ENCODE assay signal across 24 mouse cellular contexts in the genomic region with DNA sequence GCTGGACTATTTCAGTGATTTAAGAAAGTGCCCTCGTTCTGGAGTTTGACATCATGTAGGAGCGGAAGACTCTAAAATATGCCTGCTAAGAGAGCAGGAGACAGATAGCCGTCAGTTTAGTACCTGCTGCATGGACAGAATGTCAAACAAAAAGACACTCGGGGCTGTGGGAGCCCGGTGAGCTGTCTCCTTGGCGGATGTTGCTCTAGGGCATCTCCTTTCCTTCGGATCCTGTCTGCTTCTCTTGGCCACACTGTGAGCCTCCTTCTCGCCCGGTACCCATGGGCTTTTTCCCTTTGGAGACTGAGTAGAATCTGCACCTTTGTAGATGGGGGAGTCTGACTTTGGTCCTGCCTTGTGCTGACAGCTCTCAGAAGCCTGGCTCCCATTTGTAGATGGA.
DNase-seq lines count a peak whose midpoint lies in the region; ATAC-seq lines count a peak whose summit lies in the region.
"Had no signal": no experiment of that assay in that cellular context is flagged by ENCODE, and none has a peak within 500 bp of the region (broad histone marks: within the 10 kb centered on the region; RNA-seq: fewer than 3 reads in every experiment).

No protein-coding gene starts in this region.

- ATAC-seq in intestine, embryonic 14.5 days (replicated peaks; ENCODE audit: low FRiP score, low TSS enrichment, low read depth): no peak
- ATAC-seq in intestine, embryonic 16.5 days: no peak
- no peak for ATAC-seq in midbrain, embryonic 16.5 days
- no peak for ATAC-seq in midbrain, embryonic 11.5 days (ENCODE audit: low FRiP score)
- ATAC-seq: activated CD4-positive, CD25-positive, alpha-beta regulatory T cell, adult 4 months; CD4-positive, CD25-positive, alpha-beta regulatory T cell, adult 4 months; forebrain, embryonic 13.5 days; forebrain, embryonic 15.5 days; Patski had no signal

- H3K27me3 ChIP-seq in intestine, embryonic 14.5 days (replicated peaks; ENCODE audit: control insufficient read depth, insufficient read depth, low read length): no peaks in the 10 kb centered on the region
- H3K27me3 ChIP-seq in intestine, embryonic 16.5 days (replicated peaks; ENCODE audit: control insufficient read depth, insufficient read depth, low read length): no peaks in the 10 kb centered on the region
- H3K27me3 ChIP-seq in midbrain, embryonic 16.5 days (ENCODE audit: control insufficient read depth, insufficient read depth, low read depth, low read length): no peaks in the 10 kb centered on the region
- H3K27me3 ChIP-seq in midbrain, embryonic 11.5 days (ENCODE audit: control insufficient read depth, insufficient read depth, low read length): no peaks in the 10 kb centered on the region
- H3K27me3 ChIP-seq: CH12.LX; embryonic facial prominence, embryonic 12.5 days; forebrain, embryonic 13.5 days; forebrain, embryonic 15.5 days; Patski had no signal

- DNase-seq in heart, adult 11 months: peak; percentile 60
- no peak for DNase-seq in heart, postnatal 14 days
- DNase-seq in intestine, embryonic 14.5 days (ENCODE audit: low spot score): peak; percentile 35
- DNase-seq in midbrain, embryonic 11.5 days (ENCODE audit: low spot score, missing footprints): no peak
- DNase-seq: adrenal gland, adult 8-10 months; adrenal gland, postnatal 14 days; adrenal gland, postnatal 36 days; B cell, adult 2 months; cerebellum, adult 11-12 months; cerebellum, adult 2 months; cerebellum, adult 9-10 months; cerebellum, postnatal 10 days; cerebellum, postnatal 25 days had no signal

- no peaks in the 10 kb centered on the region for H3K4me1 ChIP-seq in intestine, embryonic 14.5 days (replicated peaks; ENCODE audit: control insufficient read depth, insufficient read depth, low read length)
- no peaks in the 10 kb centered on the region for H3K4me1 ChIP-seq in intestine, embryonic 16.5 days (ENCODE audit: control insufficient read depth, insufficient read depth, low read length)
- H3K4me1 ChIP-seq in midbrain, embryonic 16.5 days (ENCODE audit: control insufficient read depth, insufficient read depth, low read length): peaks cover 8% of the 10 kb centered on the region
- peaks cover 3% of the 10 kb centered on the region for H3K4me1 ChIP-seq in midbrain, embryonic 11.5 days (ENCODE audit: control insufficient read depth, insufficient read depth, low read length)
- H3K4me1 ChIP-seq: embryonic facial prominence, embryonic 12.5 days; forebrain, embryonic 13.5 days had no signal

- intact Hi-C loops in heart, postnatal 14 days (cut with DNase I): no loop called here

- H3K9me3 ChIP-seq in intestine, embryonic 14.5 days (ENCODE audit: control insufficient read depth, low read length): no peaks in the 10 kb centered on the region
- no peaks in the 10 kb centered on the region for H3K9me3 ChIP-seq in intestine, embryonic 16.5 days (ENCODE audit: control insufficient read depth, low read length)
- no peaks in the 10 kb centered on the region for H3K9me3 ChIP-seq in midbrain, embryonic 16.5 days (replicated peaks; ENCODE audit: control insufficient read depth, low read length, poor library complexity, severe bottlenecking)
- H3K9me3 ChIP-seq in midbrain, embryonic 11.5 days (ENCODE audit: control insufficient read depth, low read length): no peaks in the 10 kb centered on the region
- H3K9me3 ChIP-seq: embryonic facial prominence, embryonic 10.5 days; embryonic facial prominence, embryonic 12.5 days; forebrain, embryonic 13.5 days; forebrain, embryonic 15.5 days had no signal

- H3K4me3 ChIP-seq in intestine, embryonic 14.5 days (ENCODE audit: low read depth, low read length): no peak overlapping the region
- H3K4me3 ChIP-seq in intestine, embryonic 16.5 days (ENCODE audit: low read length): no peak overlapping the region
- H3K4me3 ChIP-seq in midbrain, embryonic 16.5 days (ENCODE audit: low read depth, low read length): no peak overlapping the region
- no peak overlapping the region for H3K4me3 ChIP-seq in midbrain, embryonic 11.5 days (ENCODE audit: low read depth, low read length)
- H3K4me3 ChIP-seq: embryonic facial prominence, embryonic 10.5 days; embryonic facial prominence, embryonic 12.5 days; forebrain, embryonic 13.5 days; forebrain, embryonic 15.5 days had no signal

- no peaks in the 10 kb centered on the region for H3K36me3 ChIP-seq in intestine, embryonic 14.5 days (ENCODE audit: control insufficient read depth, insufficient read depth, low read length)
- H3K36me3 ChIP-seq in intestine, embryonic 16.5 days (ENCODE audit: control insufficient read depth, insufficient read depth, low read length): no peaks in the 10 kb centered on the region
- H3K36me3 ChIP-seq in midbrain, embryonic 16.5 days (ENCODE audit: control insufficient read depth, insufficient read depth, low read length): no peaks in the 10 kb centered on the region
- H3K36me3 ChIP-seq in midbrain, embryonic 11.5 days (ENCODE audit: control insufficient read depth, insufficient read depth, low read length): no peaks in the 10 kb centered on the region
- H3K36me3 ChIP-seq: embryonic facial prominence, embryonic 10.5 days; embryonic facial prominence, embryonic 12.5 days; forebrain, embryonic 15.5 days; G1E had no signal

- no peak overlapping the region for H3K4me2 ChIP-seq in intestine, embryonic 14.5 days (ENCODE audit: low read length)
- no peak overlapping the region for H3K4me2 ChIP-seq in intestine, embryonic 16.5 days (ENCODE audit: low read depth, low read length)
- H3K4me2 ChIP-seq in midbrain, embryonic 16.5 days (ENCODE audit: low read length): no peak overlapping the region
- no peak overlapping the region for H3K4me2 ChIP-seq in midbrain, embryonic 11.5 days
- H3K4me2 ChIP-seq: embryonic facial prominence, embryonic 12.5 days; forebrain, embryonic 13.5 days; forebrain, embryonic 15.5 days had no signal

- 70% methylated on average over 9 of the region's 9 CpGs for WGBS in intestine, embryonic 14.5 days
- 71% methylated on average over 9 of the region's 9 CpGs for WGBS in intestine, embryonic 16.5 days
- 78% methylated on average over 9 of the region's 9 CpGs for WGBS in midbrain, embryonic 16.5 days
- WGBS in midbrain, embryonic 11.5 days: 88% methylated on average over 9 of the region's 9 CpGs

- no peak overlapping the region for H3K27ac ChIP-seq in intestine, embryonic 14.5 days (ENCODE audit: low read depth)
- no peak overlapping the region for H3K27ac ChIP-seq in intestine, embryonic 16.5 days (ENCODE audit: low read length)
- 0 out of 2 replicates have a peak overlapping the region, but pooled peaks have one; percentile 22 for H3K27ac ChIP-seq in midbrain, embryonic 16.5 days (ENCODE audit: low read length)
- no peak overlapping the region for H3K27ac ChIP-seq in midbrain, embryonic 11.5 days (ENCODE audit: low read depth, low read length)
- H3K27ac ChIP-seq: embryonic facial prominence, embryonic 10.5 days; embryonic facial prominence, embryonic 12.5 days; forebrain, embryonic 13.5 days; forebrain, embryonic 15.5 days had no signal

- H3K9ac ChIP-seq in intestine, embryonic 14.5 days (ENCODE audit: low read length): no peak overlapping the region
- H3K9ac ChIP-seq in intestine, embryonic 16.5 days (ENCODE audit: low read depth, low read length): no peak overlapping the region
- H3K9ac ChIP-seq in midbrain, embryonic 16.5 days (ENCODE audit: low read depth, low read length): no peak overlapping the region
- no peak overlapping the region for H3K9ac ChIP-seq in midbrain, embryonic 11.5 days (ENCODE audit: low read length)
- H3K9ac ChIP-seq: embryonic facial prominence, embryonic 12.5 days; forebrain, embryonic 13.5 days; forebrain, embryonic 15.5 days had no signal

Comparison
In these comparisons a context has a peak if more than half of its experiments do, and no peak if none do; other contexts are left out.
1. DNase-seq: peak in heart, adult 11 months (single experiment) and intestine, embryonic 14.5 days (single experiment); none in heart, postnatal 14 days (0 of 2) and midbrain, embryonic 11.5 days (single experiment).